Mouse (Mus musculus): ENCODE measurements at regions not wholly inside any gene's neighbourhood (a gene's known extent, or its start where the extent isn't known, plus 50 kb on each side); places are given as distances from the start of the nearest gene placed in this dataset.

DNA sequence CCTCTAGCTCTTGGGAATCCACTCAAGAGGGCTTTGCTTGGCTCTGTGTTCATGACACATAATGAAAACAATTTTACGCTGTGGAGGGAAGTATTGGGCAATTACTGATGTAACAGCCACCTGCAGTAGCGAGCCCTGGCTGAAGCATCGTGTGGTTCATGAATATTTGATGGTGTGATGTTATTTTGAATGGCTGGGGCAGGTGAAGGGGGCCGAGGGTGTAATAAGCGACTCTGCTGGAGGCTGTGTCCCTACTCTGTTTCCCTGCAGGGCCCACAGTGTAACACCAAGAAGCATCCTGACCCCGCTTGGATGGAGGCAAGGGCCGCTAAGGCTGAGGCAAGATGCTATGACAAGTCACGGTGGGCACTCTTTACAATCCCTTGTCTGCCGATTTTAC is 184.6 kb upstream of the Sp8 start:
- Histone ChIP-seq H3K9me3 (ENCODE audit: control insufficient read depth, low read length) (no peaks in the 10 kb centered on the region), H3K4me1 (replicated peaks; ENCODE audit: control insufficient read depth, insufficient read depth, low read length) (peaks cover 21% of the 10 kb centered on the region), H3K27ac (ENCODE audit: low read length) (no peak overlapping the region), H3K4me3 (replicated peaks; ENCODE audit: low read length) (no peak overlapping the region), H3K27me3 (replicated peaks; ENCODE audit: control insufficient read depth, insufficient read depth, low read length) (peaks cover 23% of the 10 kb centered on the region), H3K9ac (replicated peaks; ENCODE audit: low read depth, low read length) (no peak overlapping the region), H3K4me2 (ENCODE audit: low read length) (no peak overlapping the region), H3K36me3 (ENCODE audit: control insufficient read depth, insufficient read depth) (no peaks in the 10 kb centered on the region)
- peak; percentile 63 for ATAC-seq
- 7% methylated on average over 9 of the region's 9 CpGs for WGBS

DNA sequence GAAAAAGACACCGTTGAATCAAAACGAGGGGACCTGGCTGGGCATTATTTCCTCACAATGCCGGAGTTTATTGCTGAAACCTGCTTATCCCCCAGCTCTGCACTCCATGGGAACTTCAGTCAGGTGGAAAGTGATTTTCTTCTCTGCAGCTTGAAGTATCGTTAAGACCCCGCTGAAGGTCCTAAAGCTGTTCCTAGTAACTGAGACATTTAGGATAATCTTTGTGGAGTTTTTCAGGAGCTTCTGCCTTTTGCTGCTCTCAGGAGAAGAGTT is 185.0 kb upstream of the Sp8 start:
- ATAC-seq, result peak; percentile 59
- no peak overlapping the region for H3K9ac ChIP-seq (replicated peaks; ENCODE audit: low read depth, low read length)
- H3K27me3 ChIP-seq (replicated peaks; ENCODE audit: control insufficient read depth, insufficient read depth, low read length), result peaks cover 25% of the 10 kb centered on the region
- H3K27ac ChIP-seq (ENCODE audit: low read length), result no peak overlapping the region
- no peaks in the 10 kb centered on the region for H3K36me3 ChIP-seq (ENCODE audit: control insufficient read depth, insufficient read depth)
- peak overlapping the region; percentile 5; the same call in 1 of the 2 replicates for H3K4me2 ChIP-seq (ENCODE audit: low read length)
- H3K4me3 ChIP-seq (replicated peaks; ENCODE audit: low read length), result no peak overlapping the region
- H3K4me1 ChIP-seq (replicated peaks; ENCODE audit: control insufficient read depth, insufficient read depth, low read length), result peaks cover 21% of the 10 kb centered on the region
- 2% methylated on average over 5 of the region's 5 CpGs for WGBS
- H3K9me3 ChIP-seq (ENCODE audit: control insufficient read depth, low read length), result no peaks in the 10 kb centered on the region

DNA sequence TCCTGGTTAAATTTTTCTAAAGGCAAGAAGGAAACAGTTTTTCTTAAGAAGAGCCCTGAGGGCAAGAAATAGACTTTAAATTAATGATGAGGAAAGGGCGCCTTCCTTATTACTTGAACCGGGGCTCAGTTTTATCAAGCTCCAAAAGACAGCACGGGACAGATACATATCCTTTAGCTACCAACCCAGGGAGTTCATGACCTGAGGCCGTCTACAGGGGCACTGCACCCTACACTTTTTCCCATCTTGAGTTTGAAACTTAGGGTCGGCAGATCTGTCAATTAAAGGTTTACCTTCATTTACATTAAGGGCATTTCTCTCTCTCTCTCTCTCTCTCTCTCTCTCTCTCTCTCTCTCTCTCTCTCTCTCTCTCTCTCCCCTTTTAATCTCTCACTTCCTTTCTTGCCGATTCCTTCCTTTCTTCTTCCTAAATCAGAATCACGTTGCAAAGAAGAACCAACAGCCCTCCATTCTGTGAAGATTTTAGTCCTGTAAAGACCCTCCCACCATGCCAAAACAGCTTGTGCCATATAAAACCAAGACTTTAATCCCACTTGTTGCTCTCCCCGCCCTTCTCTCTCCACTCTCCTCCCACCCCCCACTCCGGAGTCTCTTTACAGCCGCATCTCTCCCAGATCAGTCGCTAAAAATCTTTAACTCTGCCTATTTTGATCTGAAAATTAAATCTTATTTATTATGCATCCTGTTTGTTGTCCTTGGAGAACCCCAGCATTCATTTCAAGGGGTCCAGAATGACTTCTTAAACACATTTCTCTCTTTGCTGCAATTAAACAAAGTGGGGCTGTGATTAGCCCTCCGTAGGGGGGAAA is 185.5 kb upstream of the Sp8 start:
- no peak overlapping the region for H3K4me3 ChIP-seq (replicated peaks; ENCODE audit: low read length)
- H3K27ac ChIP-seq (ENCODE audit: low read length), result no peak overlapping the region
- ATAC-seq, result peak; percentile 45
- H3K9me3 ChIP-seq (ENCODE audit: control insufficient read depth, low read length), result no peaks in the 10 kb centered on the region
- H3K4me1 ChIP-seq (replicated peaks; ENCODE audit: control insufficient read depth, insufficient read depth, low read length), result peaks cover 21% of the 10 kb centered on the region
- peak overlapping the region; percentile 5 for H3K4me2 ChIP-seq (ENCODE audit: low read length)
- H3K27me3 ChIP-seq (replicated peaks; ENCODE audit: control insufficient read depth, insufficient read depth, low read length), result peaks cover 27% of the 10 kb centered on the region
- no peaks in the 10 kb centered on the region for H3K36me3 ChIP-seq (ENCODE audit: control insufficient read depth, insufficient read depth)
- WGBS, result 2% methylated on average over 12 of the region's 12 CpGs
- no peak overlapping the region for H3K9ac ChIP-seq (replicated peaks; ENCODE audit: low read depth, low read length)

DNA sequence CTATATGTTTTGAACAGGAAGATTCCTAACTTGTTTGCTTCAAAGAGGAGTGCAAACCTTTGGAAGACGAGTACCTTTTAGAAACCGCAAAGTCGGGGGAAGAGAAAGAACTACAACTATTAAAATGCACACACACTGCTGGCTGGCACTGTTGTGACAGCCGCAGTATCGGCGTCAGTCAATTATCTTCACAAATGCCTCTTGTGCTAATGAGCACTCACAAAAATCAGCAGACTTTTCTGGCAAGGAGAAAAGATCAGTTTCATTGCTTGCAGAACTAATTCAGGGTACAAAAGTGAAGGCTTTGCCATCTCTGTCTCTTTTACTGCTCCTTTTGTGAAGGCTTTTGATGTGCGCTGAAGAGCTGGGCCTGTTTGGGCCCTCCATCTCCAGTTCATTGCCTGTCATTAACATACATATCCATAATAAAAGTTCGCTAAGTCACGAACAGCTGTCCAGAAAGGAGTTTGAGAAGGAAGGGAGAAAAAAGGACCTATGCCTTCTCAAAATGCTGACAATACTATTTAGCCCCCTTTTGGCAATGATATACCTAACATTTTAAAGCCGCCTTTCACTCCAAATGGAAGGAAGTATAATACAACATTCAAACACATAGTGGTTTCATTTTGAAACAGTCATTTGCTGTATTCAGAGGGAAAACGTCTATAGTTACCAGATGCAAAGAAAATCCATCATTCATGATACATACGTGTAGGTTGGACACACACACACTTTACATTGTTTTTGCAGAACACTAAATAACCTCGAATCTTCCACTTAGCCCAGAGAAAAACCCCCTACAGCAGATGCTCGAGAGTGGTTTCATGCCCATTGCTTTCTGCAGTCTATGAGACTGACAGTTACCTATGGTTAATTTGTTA is 186.6 kb upstream of the Sp8 start:
- Histone ChIP-seq H3K27me3 (replicated peaks; ENCODE audit: control insufficient read depth, insufficient read depth, low read length) (peaks cover 30% of the 10 kb centered on the region), H3K4me2 (ENCODE audit: low read length) (peak overlapping the region; percentile 2), H3K9ac (replicated peaks; ENCODE audit: low read depth, low read length) (no peak overlapping the region), H3K27ac (ENCODE audit: low read length) (no peak overlapping the region), H3K9me3 (ENCODE audit: control insufficient read depth, low read length) (no peaks in the 10 kb centered on the region), H3K4me3 (replicated peaks; ENCODE audit: low read length) (no peak overlapping the region), H3K4me1 (replicated peaks; ENCODE audit: control insufficient read depth, insufficient read depth, low read length) (peaks cover 21% of the 10 kb centered on the region), H3K36me3 (ENCODE audit: control insufficient read depth, insufficient read depth) (no peaks in the 10 kb centered on the region)
- peak; percentile 77 for ATAC-seq
- WGBS, result 5% methylated on average over 14 of the region's 14 CpGs

DNA sequence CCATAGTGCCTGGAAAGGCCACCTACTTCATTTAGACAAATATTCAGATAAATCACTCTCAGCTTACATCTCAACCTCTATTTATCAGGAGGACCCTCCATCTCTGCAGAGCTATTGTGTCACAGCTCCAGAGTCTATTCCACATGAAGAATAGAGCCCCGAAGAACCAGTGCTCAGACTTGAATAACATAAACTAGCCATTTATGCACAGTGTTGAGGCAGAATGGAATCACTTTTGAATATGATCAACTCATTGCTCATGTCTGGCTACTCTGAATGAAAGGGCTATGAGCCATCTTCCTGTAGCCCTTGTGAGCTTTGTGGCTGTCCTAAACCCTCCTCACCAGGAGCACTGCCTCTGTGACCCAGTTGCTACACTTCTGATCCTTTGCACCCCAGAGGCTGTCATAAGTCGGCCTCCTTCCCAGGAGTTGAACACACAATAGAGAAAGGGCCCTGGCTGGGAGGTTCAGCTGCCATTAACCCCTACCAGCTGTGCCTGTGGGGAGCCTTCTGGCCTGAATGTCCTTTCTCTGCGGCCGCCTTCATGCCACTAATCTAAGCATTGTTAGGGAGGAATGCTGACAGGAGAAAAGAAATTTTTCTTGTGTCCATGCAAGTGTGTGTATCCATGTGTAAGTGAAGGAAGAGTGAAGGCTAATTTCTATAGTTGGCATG is 195.5 kb upstream of the Sp8 start:
- Histone ChIP-seq H3K4me2 (ENCODE audit: low read length) (no peak overlapping the region), H3K27ac (ENCODE audit: low read length) (no peak overlapping the region), H3K27me3 (replicated peaks; ENCODE audit: control insufficient read depth, insufficient read depth, low read length) (peaks cover 10% of the 10 kb centered on the region; the same call in 1 of the 2 replicates), H3K4me1 (replicated peaks; ENCODE audit: control insufficient read depth, insufficient read depth, low read length) (peaks cover 16% of the 10 kb centered on the region), H3K9me3 (ENCODE audit: control insufficient read depth, low read length) (no peaks in the 10 kb centered on the region), H3K4me3 (replicated peaks; ENCODE audit: low read length) (no peak overlapping the region), H3K9ac (replicated peaks; ENCODE audit: low read depth, low read length) (no peak overlapping the region), H3K36me3 (ENCODE audit: control insufficient read depth, insufficient read depth) (no peaks in the 10 kb centered on the region)
- 1% methylated on average over 4 of the region's 4 CpGs for WGBS
- peak; percentile 68 for ATAC-seq

DNA sequence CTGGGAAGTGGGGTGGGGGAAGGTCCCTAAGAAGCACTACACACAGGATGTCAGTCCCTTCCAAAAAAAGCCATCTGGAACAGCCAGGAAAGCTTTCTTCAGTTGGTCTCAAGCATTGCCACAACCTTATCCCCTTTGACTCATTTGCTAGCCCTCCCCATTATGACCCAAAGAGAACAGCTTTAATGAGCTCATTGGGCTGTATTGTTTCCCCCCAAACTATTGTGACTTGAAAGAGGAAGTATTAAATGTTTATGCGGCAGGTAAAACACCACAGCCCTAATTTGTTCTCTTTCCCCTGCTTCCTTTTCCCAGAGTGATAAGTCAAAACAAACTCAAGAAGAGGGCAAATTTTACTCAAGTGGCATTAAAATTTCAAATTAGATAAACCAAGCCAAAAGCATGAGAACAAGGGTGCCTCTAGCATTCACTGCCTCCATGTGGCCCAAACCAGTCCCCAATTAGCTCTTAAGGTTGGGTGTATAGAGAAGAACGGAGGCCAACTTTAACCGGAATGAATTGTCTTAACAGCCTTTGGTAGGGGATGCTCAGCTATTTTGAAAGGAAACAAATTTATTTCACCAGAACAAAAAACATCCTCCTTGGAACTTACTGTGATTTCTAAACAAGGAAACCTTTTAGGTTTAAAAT is 196.7 kb upstream of the Sp8 start:
- H3K4me2 ChIP-seq (ENCODE audit: low read length), result no peak overlapping the region
- H3K4me1 ChIP-seq (replicated peaks; ENCODE audit: control insufficient read depth, insufficient read depth, low read length), result peaks cover 16% of the 10 kb centered on the region
- H3K36me3 ChIP-seq (ENCODE audit: control insufficient read depth, insufficient read depth), result no peaks in the 10 kb centered on the region
- peak; percentile 76 for ATAC-seq
- no peak overlapping the region for H3K9ac ChIP-seq (replicated peaks; ENCODE audit: low read depth, low read length)
- H3K4me3 ChIP-seq (replicated peaks; ENCODE audit: low read length), result no peak overlapping the region
- H3K9me3 ChIP-seq (ENCODE audit: control insufficient read depth, low read length), result no peaks in the 10 kb centered on the region
- no peak overlapping the region for H3K27ac ChIP-seq (ENCODE audit: low read length)
- H3K27me3 ChIP-seq (replicated peaks; ENCODE audit: control insufficient read depth, insufficient read depth, low read length), result 0 out of 2 replicates have a peak, but pooled peaks cover 7% of the 10 kb centered on the region
- 8% methylated on average over 3 of the region's 3 CpGs for WGBS

DNA sequence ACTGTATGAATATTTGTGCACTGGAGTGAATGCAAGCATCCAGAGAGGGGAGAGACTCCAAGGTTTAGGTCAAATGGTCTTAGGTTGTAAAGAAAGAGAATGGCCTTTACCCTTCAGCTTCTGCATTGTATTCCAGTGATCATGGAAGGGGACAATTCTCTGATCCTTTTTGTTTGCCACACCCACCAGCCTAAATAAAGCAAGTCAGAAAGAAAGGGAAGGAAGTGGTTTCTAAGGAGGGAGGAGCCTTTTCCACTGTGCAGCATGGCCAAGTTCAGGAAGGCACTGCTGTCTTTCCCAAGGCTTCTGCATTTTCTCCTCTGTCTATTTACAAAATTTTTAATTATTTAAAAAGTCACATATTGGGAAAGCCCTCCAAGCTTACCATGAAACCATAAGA is 197.5 kb upstream of the Sp8 start:
- no peak overlapping the region for H3K4me3 ChIP-seq (replicated peaks; ENCODE audit: low read length)
- H3K27ac ChIP-seq (ENCODE audit: low read length), result no peak overlapping the region
- H3K9me3 ChIP-seq (ENCODE audit: control insufficient read depth, low read length), result no peaks in the 10 kb centered on the region
- no peaks in the 10 kb centered on the region for H3K36me3 ChIP-seq (ENCODE audit: control insufficient read depth, insufficient read depth)
- 0 out of 2 replicates have a peak, but pooled peaks cover 7% of the 10 kb centered on the region for H3K27me3 ChIP-seq (replicated peaks; ENCODE audit: control insufficient read depth, insufficient read depth, low read length)
- H3K9ac ChIP-seq (replicated peaks; ENCODE audit: low read depth, low read length), result no peak overlapping the region
- no peak for ATAC-seq
- H3K4me1 ChIP-seq (replicated peaks; ENCODE audit: control insufficient read depth, insufficient read depth, low read length), result peaks cover 16% of the 10 kb centered on the region
- H3K4me2 ChIP-seq (ENCODE audit: low read length), result no peak overlapping the region

DNA sequence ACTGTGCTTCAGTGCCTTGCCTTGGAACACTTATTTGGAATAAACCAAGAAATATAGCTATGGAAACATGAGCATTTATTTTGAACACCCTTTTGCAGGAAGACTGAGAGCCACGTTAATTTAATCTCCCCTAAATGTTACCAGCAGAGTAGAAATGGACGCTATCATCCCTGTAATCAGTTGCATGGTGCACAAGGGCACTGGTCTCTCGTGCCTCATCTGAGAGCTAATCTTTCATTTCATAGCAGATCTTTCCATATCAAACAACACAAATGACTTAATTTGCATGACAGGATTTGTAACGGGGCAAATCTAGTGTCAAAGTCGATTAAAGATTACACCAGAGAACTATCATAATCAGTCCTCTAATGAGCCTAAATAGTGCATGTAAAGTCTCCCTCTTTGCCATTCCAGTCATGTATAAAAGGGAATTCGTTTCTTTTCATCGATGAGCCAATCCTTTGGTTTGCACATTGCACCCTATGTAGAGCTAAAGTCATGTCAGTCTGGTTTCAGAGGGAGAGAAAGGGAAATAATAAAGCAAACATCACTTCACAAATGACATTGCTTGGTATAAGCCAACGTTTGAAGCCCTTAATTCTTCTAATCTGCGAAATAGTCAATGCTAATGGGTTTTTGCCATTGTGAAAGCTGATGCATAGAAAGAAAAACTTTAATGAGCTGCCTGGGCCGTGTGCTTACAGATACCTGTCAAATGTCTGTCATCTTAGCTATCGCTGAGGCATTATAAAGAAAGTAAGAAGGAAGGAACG is 198.7 kb upstream of the Sp8 start:
- WGBS, result 12% methylated on average over 12 of the region's 12 CpGs
- Histone ChIP-seq H3K27ac (ENCODE audit: low read length) (no peak overlapping the region), H3K4me1 (replicated peaks; ENCODE audit: control insufficient read depth, insufficient read depth, low read length) (peaks cover 16% of the 10 kb centered on the region), H3K9ac (replicated peaks; ENCODE audit: low read depth, low read length) (no peak overlapping the region), H3K4me3 (replicated peaks; ENCODE audit: low read length) (no peak overlapping the region), H3K36me3 (ENCODE audit: control insufficient read depth, insufficient read depth) (no peaks in the 10 kb centered on the region), H3K27me3 (replicated peaks; ENCODE audit: control insufficient read depth, insufficient read depth, low read length) (peaks cover 10% of the 10 kb centered on the region; the same call in 1 of the 2 replicates), H3K9me3 (ENCODE audit: control insufficient read depth, low read length) (no peaks in the 10 kb centered on the region), H3K4me2 (ENCODE audit: low read length) (no peak overlapping the region)
- peak; percentile 54 for ATAC-seq

All from forebrain, embryonic 16.5 days (tissue).